Mouse (Mus musculus) lung, postnatal 4 days (tissue): ENCODE results near the gene Shoc2.
"Not testable (repeated sequence)": the region's sequence is repeated elsewhere in the genome, so short reads cannot be mapped to it uniquely, and the experiment has no call there.

ENCODE experiments used
- DNase-seq, 2 experiments: peaks; one replicate each; pipeline ENCODE4 v3.0.0; 2021

Shoc2 gene

DNA sequence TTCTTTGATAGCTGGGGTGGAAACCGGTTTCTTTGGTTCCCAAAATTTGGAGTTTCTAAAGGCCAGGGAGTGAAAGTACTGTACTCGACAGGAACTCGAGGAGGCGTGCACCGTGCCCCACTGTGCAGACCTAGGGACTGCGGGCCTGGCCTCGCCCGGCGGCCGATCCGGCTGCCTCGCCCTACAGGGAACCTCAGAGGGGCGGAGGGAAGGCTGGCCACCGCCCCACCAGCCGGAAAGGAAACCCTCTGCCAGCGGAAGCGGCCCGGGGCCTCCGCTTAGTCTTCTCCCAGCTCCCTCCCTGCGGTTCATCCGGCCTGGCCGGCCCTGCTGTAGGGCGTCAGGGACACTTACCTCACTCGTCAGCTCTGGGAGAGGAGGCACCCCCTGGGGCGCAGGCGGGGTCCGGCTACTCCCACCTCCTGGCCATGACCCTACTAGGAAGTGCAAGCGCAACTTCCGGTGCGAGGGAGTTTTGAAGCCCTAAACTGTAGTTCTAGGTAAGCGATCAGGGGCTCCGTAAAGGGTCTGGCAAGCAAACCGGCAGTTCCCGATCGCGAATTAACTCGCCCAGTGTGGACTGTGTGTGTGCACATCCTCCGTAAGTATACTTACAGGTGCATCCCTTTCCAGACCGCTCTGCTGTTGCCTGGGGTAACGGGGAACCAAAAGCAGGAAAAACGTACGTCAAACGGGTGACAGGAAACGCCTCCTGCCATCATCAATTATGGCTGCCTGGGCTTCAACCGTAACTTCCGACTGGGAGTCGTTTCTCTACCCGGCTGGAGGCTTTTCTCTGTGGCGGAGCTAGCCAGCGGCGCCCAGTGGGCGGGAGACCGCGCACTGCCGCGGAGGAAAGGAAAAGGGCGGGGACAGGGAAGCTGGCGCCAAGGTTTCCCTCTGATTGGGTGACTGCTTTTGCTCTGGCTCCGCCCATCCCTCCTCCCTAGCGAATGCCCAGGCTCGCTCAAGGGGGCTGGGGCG, at the start of gene Shoc2, which contains the start of gene Bbip1:
Shoc2 (plus strand) TSS at position 505 of the 984 bp plus-strand sequence.
Bbip1 (minus strand) TSS at position 826 of the 984 bp plus-strand sequence.
- peak; percentile 99 to 100 for DNase-seq

DNA sequence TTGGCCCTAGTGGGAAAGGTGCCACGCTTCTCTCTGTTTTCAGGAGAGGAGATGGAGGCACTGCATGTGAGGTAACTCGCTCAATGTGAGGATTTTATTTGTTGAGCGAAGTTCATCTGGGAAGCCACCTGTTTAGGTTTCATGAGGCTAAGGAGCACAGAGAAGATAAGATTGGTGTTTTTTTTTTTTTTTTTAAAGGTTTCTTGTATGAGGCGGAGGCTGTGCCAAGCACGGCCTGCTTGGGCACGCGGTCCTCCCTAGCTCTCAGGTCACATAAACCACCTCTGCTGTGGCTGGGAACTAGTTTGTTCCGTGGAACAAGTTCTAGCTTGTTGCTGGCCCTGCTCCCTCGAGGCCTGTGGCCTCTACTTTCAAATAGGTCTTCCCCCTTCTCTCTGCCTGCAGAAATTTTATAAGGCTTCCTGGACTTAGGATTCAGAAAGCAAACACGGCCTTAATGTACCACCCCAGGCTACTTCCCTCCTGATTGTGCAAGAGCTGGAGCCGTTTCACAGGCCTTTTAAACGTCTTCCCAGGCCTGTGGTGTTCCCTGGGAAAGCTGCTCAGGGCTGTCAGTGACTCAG, 49.5 kb upstream of the Shoc2 start:
- DNase-seq: no peak

DNA sequence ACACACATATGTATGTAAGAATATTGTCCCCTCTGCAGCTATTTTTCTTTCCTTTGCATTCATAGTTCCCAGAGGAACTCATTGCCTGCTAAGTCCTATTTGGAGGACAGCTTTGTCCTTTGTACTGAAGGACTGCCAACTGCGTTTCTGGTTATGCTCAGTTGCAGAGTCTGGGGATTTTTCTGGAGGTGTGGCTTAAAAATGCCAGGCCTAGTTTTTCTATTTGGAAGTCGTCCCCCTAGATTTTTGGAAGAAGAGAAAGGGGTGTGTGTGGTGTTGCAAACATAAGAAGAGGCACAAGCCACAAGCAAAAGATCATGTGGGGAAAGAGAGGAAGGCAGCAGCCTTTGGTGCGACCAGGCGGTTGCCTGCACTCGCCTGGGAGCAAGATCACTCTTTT, 46.1 kb upstream of the Shoc2 start:
- DNase-seq: no peak

DNA sequence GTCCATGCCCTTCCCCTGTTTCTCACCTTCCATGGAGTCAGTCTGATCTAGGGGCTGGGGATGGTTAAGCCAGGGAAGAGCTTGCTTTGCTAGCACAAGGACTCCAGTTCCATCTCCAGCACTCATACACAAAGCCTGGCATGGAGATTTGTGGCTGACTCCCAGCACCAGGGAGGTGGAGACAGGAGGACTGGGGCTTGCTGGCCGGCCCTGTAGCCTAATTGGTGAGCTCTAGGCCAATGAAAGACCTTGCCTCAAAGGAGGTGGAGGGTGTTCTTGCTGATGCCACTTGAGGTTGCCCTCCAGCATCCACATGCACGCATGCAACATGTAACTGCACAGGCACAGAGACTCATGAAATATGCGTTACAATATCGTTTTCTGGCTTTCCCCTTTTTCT, 45.6 kb upstream of the Shoc2 start:
- no peak for DNase-seq

DNA sequence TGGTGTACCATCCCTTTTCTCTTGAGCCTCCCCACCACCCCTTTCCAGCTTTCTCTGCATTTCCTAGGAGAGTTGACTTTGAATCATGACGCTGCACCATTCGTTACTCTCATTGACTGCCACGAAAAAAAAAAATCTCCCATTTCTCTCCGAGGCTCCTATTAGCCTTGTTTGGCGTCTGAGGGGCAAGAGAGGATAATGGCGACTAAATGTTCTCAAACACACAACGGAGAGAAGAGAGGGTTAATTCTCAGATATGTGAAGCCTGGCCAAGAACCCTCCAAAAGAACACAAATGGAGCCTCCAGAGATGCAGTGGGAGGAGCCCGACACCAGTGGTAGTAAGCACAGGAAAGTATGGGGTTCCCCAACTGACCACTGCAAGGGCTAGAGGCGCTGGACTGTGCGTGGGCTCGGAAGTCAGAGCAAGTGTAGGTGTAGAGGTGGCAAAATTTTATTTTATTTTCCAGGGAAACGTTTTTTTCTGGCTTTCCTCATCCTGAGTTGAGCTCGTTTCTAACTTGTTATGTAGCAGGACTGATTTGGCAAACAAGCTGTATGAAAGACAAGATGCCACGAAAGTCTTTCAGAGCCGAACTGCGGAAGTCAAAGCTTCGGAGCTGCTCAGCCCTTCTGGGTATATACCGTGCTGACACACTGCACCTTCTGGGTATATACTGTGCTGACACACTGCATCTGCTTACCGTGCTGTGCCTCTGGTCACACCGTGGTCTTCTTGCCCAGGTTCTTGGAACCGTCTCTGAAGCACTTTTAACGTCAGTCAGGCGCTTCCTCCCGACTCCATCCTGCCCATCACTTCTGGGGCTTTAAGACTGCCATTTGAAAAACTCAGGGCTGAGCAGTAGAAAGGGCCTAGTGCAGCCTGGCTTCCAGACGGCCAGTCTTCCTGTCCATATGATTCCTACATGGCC, 44.9 kb upstream of the Shoc2 start:
- DNase-seq: no peak

DNA sequence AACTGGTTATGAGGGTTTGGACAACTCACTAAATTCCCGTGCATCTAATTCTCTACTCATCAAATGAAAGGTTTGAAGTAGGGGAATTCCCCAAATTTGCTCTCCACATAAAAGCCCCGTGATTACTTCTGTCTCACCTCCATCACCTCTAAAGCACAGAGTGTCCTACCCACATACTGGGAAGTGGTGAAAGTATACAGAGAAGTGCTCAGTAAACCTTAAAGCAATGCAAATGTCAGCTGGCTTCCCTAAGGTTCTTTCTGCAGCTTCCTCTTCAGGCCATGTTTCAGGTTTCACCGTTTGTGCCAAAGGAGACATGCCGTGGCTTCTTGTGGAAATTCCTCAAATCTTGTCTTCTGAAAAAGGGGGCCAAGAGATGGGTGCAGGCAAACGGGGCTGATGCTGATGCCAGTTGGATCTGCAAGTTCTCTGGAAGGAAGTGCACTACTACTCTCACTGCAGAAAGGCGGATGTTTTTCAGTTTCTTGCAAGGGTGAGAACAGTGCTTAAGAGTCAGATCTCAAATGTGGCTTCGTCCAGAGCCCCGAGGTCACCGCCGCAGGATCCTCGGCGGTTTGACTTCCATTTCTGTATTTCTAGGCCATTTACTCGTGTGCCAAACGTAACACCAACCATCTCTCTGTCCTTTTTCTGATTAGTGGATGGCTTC, 44.0 kb upstream of the Shoc2 start:
- DNase-seq: no peak

DNA sequence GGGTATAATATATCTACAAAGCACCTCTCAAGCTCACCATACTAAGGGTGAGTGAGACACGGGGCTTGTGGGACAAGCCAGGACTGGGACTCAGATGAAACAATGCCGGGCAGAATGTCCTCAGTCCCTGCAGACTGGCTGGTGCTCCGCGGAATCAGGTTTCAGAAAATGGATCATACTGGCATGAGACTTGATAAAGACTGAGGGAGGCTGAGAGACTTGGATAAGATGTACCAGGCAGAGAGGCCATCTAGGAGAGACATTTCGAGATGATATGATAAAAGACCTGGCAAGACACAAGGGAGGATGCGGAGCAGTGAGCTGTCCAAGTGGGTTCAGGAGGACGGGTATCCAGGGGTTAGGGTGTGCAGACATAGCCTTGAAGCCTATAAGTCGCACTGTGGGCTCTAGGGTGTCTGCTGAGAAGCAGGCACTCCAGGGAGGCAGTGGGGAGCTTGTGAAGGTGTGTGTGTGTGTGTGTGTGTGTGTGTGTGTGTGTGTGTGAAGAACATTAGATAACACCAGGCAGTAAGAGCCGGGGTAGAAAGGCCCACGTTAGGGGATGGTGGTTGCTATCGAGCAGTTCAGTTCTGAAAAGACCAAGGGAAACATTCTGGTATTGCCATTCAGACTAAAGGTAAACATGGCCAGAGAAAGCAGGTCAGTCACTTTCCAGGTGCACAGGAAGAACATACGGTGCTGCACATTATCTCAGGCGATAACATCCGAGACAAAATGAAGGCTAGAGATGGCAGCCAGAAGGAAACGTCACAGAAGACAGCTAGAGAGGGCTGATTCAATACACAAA, 42.0 kb upstream of the Shoc2 start:
- no peak for DNase-seq

DNA sequence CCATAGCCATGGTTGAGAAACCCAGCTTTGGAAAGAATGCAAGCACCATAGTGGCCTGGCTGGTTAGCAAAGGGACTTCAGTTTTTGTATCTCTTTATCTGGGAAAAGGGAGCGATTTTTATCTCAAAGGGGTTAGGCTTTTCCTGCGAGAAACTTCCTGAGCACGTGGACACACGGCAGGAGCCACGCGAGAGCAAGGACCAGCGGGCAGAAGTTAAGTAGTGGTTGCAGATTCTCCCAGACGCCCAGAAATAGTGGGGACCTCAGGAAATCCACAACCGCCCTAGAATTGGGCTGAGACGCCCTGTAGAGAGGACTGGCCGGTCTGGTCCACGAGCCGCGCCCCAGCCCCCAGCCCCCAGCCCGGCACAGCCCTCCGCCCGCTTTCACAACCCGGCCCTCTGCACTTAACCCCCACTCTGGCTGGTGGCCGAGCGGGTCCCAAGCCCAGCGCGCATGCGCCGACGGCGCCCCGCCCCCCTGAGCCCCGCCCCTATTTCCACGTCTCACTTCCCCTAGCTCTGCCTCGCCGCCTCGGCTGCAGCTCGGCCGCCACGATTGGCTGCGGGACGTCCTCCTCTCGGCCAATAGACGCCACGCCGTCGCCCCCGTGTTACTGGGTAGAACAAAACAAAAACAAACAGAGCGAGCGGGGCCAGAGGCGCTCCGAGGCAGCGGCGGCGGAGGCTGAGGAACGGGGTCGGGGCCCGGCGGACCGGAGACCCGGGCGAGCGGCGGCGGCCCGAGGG, 41.2 kb upstream of the Shoc2 start:
- peak; percentile 95 to 98 for DNase-seq

DNA sequence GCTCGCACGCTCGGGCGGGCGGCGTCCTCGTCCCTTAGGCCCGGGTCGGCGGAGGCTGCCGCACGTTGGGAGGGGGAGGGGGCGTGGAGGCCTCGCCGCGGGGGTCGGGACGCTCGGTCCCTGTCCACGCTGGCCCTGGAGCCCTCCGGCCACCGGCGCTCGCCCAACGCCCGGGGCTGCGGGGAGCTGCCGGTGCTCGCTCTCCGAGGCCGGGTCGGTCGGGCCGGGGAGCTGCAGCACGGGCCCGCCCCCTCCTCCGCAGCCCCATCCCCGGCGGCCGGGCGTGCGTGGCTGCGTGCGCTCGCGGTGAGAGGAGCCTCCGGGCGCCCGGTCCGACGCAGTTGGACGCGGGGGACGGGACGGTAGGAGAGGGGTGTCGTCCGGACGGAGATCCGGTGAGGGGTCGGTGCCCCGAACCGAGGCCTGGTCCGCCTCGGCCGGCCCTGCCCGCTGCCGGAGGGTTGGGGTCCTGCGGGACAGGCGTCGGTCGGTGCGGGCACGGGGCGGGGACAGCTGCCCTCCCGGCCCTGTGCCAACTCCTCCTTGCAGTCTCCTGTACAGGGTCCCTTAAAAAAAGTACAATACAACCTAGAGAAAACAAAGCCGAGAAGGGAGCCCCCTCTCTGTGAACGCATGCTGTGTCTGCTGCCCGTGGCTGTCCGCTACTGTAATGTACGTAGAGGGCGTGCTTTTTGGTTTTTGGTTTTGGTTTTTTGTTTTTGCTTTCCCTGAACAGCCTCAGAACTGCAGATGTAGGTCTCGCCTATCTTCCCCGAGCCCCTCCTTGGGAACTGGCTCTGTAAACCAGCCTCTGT, 40.4 kb upstream of the Shoc2 start:
- peak; percentile 65 to 72 for DNase-seq

DNA sequence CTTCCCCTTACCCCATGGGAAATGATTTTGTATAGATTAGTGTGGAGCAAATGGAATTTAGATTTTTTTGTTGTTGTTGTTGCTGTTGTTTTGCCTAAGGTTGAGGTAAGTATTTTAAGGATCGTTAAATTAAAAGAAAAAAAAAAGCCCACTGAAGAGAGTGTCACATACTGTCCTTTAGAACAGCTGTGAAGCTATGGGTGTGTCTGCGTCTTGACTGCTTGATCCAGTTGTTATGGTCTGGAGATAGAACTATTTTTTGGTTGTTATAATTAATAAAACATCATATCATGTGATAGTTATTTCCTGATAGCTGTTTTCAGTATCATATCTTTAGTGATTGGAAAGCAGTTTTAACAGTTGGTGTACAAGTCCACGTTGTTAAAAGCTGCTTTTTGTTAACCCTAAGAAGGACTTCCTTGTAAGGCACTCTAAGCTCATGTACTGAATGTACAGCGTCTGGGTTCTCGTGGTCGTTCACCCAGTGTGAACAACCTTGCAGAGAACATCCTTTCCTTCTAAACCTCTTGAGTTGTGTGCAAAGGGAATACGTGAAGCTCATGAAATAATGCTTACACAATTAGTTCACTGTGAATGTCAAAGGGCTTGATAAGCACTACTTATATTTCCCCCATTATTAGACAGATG, 39.1 kb upstream of the Shoc2 start:
- DNase-seq: no peak

DNA sequence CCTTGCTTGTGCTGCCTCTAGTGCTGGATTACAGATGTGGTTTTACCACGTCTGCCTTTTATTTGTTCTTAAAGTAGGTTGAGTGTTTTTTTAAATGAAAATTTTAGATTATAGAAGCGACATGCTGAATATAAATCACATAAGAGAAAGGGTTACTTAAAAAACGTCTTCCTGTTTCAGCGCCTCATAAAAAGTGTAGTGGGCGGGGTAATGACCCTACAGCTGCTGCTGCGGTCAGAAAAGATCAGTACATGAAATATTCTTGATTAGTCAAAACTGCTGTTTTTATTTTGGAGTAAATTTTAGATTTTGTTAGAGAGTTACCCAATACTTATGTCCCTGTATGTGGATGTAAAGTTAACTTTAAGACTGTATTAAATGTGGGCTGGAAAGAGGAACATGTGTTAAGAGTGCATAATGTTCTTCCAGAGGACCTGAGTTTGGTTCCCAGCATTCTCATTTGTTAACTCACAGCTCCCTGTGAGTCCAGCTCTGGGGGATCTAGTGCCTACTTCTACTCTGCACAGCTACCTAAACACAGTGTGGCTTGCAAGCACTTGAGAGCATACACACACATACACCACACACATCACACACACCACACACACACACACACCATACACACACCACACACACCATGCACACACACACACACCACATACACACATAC, 37.9 kb upstream of the Shoc2 start:
- DNase-seq: no peak

DNA sequence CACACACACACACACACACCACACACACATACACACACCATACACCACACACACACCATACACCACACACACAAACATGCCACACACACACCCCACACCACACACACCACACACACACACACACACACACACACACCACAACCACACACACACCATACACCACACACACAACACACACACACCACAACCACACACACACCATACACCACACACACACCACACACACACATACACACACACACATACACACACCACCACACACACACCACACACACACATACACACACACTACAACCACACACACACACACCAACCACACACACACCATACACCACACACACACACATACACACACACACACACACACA, 37.4 kb upstream of the Shoc2 start:
- DNase-seq: not testable (repeated sequence)

DNA sequence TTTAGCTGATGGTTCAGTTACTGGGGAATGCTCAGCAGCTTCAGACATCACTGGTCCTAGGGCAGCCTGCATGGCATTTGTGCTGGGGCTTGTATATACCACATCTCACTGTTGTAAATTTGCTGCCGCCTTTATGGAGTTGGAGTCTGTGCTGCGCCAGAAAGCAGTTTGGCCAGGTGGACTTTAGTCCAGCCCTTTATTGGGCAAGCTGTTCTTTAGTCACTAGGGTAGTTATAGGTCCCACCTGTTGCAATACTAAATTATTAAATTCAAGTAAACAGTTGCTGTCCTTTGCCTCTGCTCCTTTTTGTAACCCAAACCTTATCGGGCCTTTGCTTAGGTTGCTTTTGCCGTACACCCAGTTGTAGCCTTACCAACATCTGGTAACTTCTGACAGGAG, 29.2 kb upstream of the Shoc2 start:
- DNase-seq: no peak

DNA sequence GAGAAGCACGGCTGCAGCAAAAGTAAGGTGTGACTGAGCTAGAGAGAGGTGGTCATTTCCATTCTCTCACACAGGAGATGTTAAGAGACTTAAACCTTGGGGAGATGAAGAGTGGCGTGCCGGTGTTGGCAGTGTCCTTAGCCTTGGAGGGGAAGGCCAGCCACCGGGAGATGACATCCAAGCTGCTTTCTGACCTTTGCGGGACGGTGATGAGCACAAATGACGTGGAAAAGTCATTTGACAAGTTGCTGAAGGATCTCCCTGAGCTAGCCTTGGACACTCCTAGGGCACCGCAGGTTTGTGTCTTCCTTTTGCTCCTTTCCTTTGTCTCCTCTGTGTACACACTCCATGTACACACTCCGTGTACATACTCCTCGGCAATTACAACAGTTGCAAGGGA, 24.6 kb upstream of the Shoc2 start:
- no peak for DNase-seq

DNA sequence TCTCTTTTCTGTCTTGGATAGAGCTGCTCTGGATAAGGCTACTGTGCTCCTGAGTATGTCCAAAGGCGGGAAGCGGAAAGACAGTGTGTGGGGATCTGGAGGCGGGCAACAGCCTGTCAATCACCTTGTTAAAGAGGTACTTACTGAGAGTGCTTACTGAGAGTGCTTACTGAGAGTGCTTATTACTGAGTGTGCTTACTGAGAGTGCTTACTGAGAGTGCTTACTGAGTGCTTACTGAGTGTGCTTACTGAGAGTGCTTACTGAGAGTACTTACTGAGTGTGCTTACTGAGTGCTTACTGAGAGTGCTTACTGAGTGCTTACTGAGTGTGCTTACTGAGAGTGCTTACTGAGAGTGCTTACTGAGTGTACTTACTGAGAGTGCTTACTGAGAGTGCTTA, 22.1 kb upstream of the Shoc2 start:
- not testable (repeated sequence) for DNase-seq

DNA sequence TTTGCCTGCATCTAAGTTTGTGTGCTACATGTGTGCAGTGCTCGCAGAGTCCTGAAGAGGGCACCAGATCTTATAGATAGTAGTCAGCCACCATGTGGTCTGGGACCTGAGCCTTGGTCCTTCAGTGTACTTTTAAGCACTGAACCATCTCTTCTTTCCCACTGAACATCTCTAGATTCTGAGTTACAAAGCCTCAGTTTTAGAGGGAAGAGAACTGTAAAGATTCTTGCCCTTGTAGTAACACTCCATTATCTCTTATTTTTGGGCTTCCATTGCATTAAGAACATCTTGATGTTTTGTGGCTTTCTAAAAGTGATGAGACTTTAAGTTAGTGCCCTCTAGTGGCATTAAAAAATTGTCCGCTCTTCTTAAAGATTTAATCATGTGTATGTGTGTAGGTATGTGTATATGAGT, 18.8 kb upstream of the Shoc2 start:
- peak in 1 of 2 experiments; percentile 35 for DNase-seq

DNA sequence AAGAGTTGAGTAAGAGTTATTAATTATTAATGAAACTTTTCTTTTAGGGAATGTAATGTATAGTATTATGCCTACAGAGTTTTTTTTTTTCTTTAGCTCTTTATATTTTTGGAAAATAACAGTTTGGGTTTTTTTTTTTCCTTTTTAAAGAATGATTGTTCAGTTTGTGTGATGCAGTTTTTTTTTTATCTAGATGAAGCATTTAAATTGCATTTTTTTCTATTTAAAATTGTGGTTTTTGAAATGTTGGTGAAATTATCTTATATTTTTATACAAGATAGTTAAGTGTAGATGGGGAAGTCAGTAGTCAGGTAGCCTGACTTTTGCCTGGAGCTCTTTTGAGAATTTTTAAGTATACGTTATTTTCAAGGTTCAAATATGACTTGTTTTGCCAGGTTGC, 17.4 kb upstream of the Shoc2 start:
- DNase-seq: no peak

DNA sequence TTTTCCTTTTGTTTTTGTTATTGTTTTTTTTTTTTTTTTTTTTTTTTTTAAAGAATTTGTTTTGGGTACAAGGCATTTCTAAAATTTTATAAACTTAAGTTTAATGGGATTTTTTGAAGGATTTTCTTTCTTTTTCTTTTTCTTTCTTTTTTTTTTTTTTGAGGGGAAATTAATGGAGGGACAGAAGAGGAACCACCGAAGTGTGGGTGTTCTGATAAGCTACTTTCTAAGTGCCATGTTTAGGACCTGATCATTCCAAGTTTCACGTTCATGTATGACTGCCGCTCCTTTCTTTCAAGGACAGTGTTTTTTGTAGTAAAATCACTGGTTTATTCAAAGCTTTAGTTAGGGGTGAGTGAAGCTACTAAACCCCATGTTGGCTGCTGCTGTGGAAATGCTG, 14.9 kb upstream of the Shoc2 start:
- no peak for DNase-seq

DNA sequence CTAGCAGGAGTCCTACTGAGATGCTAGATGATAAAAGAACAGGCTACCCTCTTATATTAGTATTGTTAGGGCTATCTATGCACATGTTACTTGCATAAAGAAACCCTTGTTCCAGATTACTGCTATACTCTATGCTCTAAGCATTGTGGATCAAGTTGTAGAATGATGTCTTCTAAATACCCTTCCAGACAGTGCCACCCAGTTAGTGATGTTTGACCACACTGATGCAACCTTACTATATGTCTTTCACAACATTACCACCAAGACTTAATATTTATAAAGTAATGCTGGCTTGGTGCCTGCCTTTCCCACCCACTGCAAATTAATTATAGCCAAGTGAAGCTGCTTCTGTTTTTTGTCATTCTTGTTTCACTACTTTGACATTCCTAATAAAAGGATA, 11.1 kb upstream of the Shoc2 start:
- DNase-seq: no peak
